Mouse (Mus musculus) heart, embryonic 14.5 days (tissue): ENCODE results near the gene Ucma. TPM values are rescaled to one million over a fixed set of nuclear protein-coding genes. Genes with fewer than 3 reads are reported as not detected.

Experiments used
- ATAC-seq: fragments of 200-750 bp; cut with Nextera tagmentation; 2 replicates; pipeline ENCODE4 v1.8.0; 2017; ENCODE audit warnings: low read depth, moderate TSS enrichment; ENCODE audit not compliant: insufficient number of reproducible peaks, insufficient read depth, low FRiP score
- H3K27ac ChIP-seq, 2 experiments: fragments of 200-500 bp in 1 of 2; fragments of 300-500 bp in 1 of 2; sonication (generic) in 1 of 2; replicated peaks in 1 of 2; 2 replicates each; pipeline ENCODE4 v1.5.1; 2012 to 2014; ENCODE audit warnings: low read depth in 2 of 2, low read length in 2 of 2, control low read depth in 1 of 2, mild to moderate bottlenecking in 1 of 2, mixed read lengths in 1 of 2; ENCODE audit not compliant: control insufficient read depth in 1 of 2, insufficient read depth in 1 of 2
- H3K27me3 ChIP-seq: fragments of 300-500 bp; sonication (generic); 2 replicates; pipeline ENCODE4 v1.6.1; 2014; ENCODE audit warnings: mild to moderate bottlenecking, low read length, control low read depth; ENCODE audit not compliant: control insufficient read depth, insufficient read depth
- H3K36me3 ChIP-seq: fragments of 300-500 bp; sonication (generic); 2 replicates; pipeline ENCODE4 v1.6.1; 2014; ENCODE audit warnings: mild to moderate bottlenecking, control low read depth, low read length, mixed read lengths; ENCODE audit not compliant: control insufficient read depth, insufficient read depth
- H3K4me1 ChIP-seq, 2 experiments: fragments of 200-500 bp in 1 of 2; fragments of 300-500 bp in 1 of 2; sonication (generic) in 1 of 2; 2 replicates each; pipeline ENCODE4 v1.6.1; 2012 to 2014; ENCODE audit warnings: low read length in 2 of 2, control low read depth in 1 of 2, mixed read lengths in 1 of 2; ENCODE audit not compliant: control insufficient read depth in 2 of 2, insufficient read depth in 2 of 2
- H3K4me2 ChIP-seq: fragments of 300-500 bp; sonication (generic); 2 replicates; pipeline ENCODE4 v1.6.1; 2014; ENCODE audit warnings: mild to moderate bottlenecking, low read length
- H3K4me3 ChIP-seq, 2 experiments: fragments of 200-500 bp in 1 of 2; fragments of 300-500 bp in 1 of 2; sonication (generic) in 1 of 2; 2 replicates each; pipeline ENCODE4 v1.5.1; 2012 to 2014; ENCODE audit warnings: low read length in 2 of 2, mild to moderate bottlenecking in 2 of 2, control low read depth in 1 of 2, low read depth in 1 of 2, moderate library complexity in 1 of 2; ENCODE audit not compliant: control insufficient read depth in 1 of 2, insufficient read depth in 1 of 2
- H3K9ac ChIP-seq: fragments of 300-500 bp; sonication (generic); 2 replicates; pipeline ENCODE4 v1.6.1; 2014; ENCODE audit warnings: mild to moderate bottlenecking, low read length
- H3K9me3 ChIP-seq: fragments of 300-500 bp; sonication (generic); 2 replicates; pipeline ENCODE4 v1.6.1; 2016; ENCODE audit warnings: low read length, control low read depth; ENCODE audit not compliant: control insufficient read depth
- WGBS: fragments of 180-500 bp; shearing (Covaris S2); extraction: QIAGEN DNeasy Blood & Tissue Kit; methylation state at CpG from one replicate; pipeline ENCODE4 v1.1.7; 2014; 5-methylcytosine and 5-hydroxymethylcytosine counted together
- polyA plus RNA-seq: library from polyadenylated mRNA; unstranded; fragments of >200 nt; fragmentation: Nextera tagmentation; extraction: Ambion mirVana; gene quantifications from 2 replicates; pipeline ENCODE4 v1.2.1, GENCODE M21; 2014

Ucma gene
- polyA plus RNA-seq, 1 experiment from 2014 or later = not detected

- Histone ChIP-seq H3K36me3 (no peaks in the 10 kb centered on the region), H3K4me2 (no peak overlapping the region), H3K27me3 (no peaks in the 10 kb centered on the region), H3K9me3 (no peaks in the 10 kb centered on the region), H3K27ac (no peak overlapping the region), H3K4me3 (no peak overlapping the region), H3K4me1 (no peaks in the 10 kb centered on the region), H3K9ac (no peak overlapping the region)
- ATAC-seq = no peak
- 90% methylated on average over 6 of the region's 6 CpGs for WGBS
Observed at GRCm38 (mm10) chr2:4954216-4954760, 21.6 kb upstream of the Ucma start.

DNA sequence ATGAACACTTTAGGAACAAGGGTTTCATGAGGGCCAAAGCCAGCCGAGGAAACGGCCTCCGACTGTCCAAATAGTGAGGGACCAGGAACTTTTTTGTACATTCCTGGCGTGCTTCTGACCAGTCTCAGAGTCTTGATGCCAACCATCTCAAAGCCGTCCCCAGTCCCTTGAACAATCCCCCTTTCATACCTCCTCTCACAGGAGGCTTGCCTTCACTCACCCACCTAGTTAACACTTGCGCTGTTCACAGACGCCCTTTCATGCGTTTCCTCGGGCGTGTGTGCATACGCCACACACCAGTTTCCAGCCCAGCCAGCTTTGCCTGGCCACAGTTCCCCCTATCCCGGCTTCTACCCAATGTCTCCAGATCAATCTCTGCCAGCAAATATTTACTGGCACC is 17.9 kb upstream of the Ucma start:
- Histone ChIP-seq H3K9me3 (no peaks in the 10 kb centered on the region), H3K9ac (no peak overlapping the region), H3K4me2 (no peak overlapping the region), H3K27me3 (no peaks in the 10 kb centered on the region), H3K4me1 (no peaks in the 10 kb centered on the region), H3K36me3 (no peaks in the 10 kb centered on the region), H3K4me3 (no peak overlapping the region), H3K27ac (no peak overlapping the region)
- no peak for ATAC-seq
- WGBS = 85% methylated on average over 12 of the region's 12 CpGs

DNA sequence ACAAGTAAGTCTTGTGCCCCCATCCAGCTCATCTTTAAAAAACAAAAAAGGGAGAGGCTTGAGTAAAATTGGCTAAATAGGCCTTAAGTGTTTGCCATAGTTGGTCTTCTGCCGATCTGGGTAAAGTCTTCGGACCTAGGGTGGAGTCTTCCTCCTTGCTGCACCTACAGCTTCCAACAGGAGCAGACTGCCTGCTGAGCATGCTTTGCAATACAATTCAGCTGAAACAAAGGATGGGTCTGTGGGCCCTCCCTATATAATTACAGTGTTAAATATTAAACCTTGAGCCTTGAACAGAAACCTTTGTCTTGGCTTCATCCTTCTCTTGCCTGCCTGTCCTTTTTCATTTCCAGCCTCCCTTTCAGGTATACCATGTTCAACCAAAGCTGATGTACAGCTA is 8.1 kb upstream of the Ucma start:
- ATAC-seq = no peak
- Histone ChIP-seq H3K36me3 (no peaks in the 10 kb centered on the region), H3K9ac (no peak overlapping the region), H3K4me3 (no peak overlapping the region), H3K27ac (no peak overlapping the region), H3K4me2 (no peak overlapping the region), H3K9me3 (no peaks in the 10 kb centered on the region), H3K27me3 (no peaks in the 10 kb centered on the region), H3K4me1 (no peaks in the 10 kb centered on the region)
- WGBS = 93% methylated on average over 2 of the region's 2 CpGs

DNA sequence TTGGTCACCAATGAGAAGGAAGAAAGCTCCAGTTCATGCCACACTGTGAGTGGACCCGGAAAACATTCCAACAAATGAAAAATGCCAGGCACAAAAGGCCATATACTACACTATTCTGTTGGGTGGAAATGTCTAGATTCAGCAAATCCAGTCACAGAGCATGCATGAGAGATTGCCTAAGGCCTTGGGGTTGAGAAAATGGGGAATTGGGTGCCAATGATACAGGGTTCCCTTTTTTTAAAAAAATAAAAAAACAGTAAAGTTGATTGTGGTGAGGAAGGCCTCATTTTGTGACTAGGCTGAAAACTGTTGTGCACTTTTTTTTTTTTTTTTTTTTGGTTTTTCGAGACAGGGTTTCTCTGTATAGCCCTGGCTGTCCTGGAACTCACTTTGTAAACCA is 6.8 kb upstream of the Ucma start:
- Histone ChIP-seq H3K36me3 (no peaks in the 10 kb centered on the region), H3K4me2 (no peak overlapping the region), H3K27me3 (no peaks in the 10 kb centered on the region), H3K4me3 (no peak overlapping the region), H3K4me1 (no peaks in the 10 kb centered on the region), H3K9ac (no peak overlapping the region), H3K27ac (no peak overlapping the region), H3K9me3 (no peaks in the 10 kb centered on the region)
- WGBS = 79% methylated on average over 1 of the region's 2 CpGs
- no peak for ATAC-seq

GRCm38 (mm10) chr2:4978091-4978490 is 2.2 kb downstream of the Ucma start:
- no peak for ATAC-seq
- no peaks in the 10 kb centered on the region for H3K36me3 ChIP-seq
- H3K9ac ChIP-seq = no peak overlapping the region
- 0 out of 4 replicates have a peak overlapping the region, but pooled peaks of 1 of the 2 experiments have one; percentile 17 for H3K27ac ChIP-seq
- no peak overlapping the region for H3K4me3 ChIP-seq
- H3K4me2 ChIP-seq = no peak overlapping the region
- WGBS = 23% methylated on average over 8 of the region's 8 CpGs
- no peaks in the 10 kb centered on the region for H3K4me1 ChIP-seq
- H3K9me3 ChIP-seq = no peaks in the 10 kb centered on the region
- H3K27me3 ChIP-seq = no peaks in the 10 kb centered on the region

DNA sequence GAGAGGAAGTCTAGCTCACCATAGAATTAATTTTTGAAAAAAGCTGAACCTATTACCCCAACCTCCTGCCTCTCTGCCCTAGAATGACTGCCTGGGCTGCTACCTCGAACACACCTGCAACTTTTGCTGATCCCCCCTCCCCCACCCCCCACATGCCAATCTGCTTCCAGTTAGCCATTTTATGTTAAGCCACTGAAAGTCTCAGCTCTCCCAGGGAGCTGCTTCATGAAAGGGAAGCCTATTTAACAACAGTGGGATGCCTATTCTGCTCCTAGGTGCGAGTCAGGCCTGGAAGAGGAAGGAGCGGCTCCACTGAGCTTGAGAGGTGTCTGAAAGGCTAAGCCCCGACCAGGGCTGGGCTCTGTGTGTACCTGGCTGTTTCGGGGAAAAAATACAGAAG is 8.1 kb downstream of the Ucma start:
- Histone ChIP-seq H3K9ac (no peak overlapping the region), H3K9me3 (no peaks in the 10 kb centered on the region), H3K4me2 (no peak overlapping the region), H3K4me3 (no peak overlapping the region), H3K4me1 (no peaks in the 10 kb centered on the region), H3K27ac (no peak overlapping the region), H3K27me3 (no peaks in the 10 kb centered on the region), H3K36me3 (no peaks in the 10 kb centered on the region)
- no peak for ATAC-seq
- 28% methylated on average over 5 of the region's 5 CpGs for WGBS

DNA sequence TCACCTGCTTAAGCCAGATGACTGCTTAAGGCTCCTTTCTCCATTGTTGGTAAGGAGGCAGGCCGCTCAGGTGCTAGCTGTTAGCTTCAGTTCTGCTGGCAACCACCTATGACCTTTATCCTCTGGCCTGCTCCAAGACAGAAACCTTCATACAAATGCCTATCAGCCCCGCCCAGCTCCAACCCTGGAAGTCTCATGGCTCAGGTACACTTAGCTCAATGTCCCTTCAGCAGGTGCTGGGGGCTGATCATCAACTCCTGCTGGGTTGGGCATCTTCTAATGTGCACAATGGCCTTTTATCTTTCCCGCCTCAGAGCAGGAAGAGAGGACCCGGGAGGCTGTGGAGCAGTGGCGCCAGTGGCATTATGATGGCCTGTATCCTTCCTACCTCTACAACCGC is 9.1 kb downstream of the Ucma start:
- no peak for ATAC-seq
- Histone ChIP-seq H3K4me3 (no peak overlapping the region), H3K36me3 (0 out of 2 replicates have a peak, but pooled peaks cover 5% of the 10 kb centered on the region), H3K4me2 (no peak overlapping the region), H3K4me1 (no peaks in the 10 kb centered on the region), H3K27ac (no peak overlapping the region), H3K9me3 (no peaks in the 10 kb centered on the region), H3K9ac (no peak overlapping the region), H3K27me3 (no peaks in the 10 kb centered on the region)
- WGBS = 65% methylated on average over 6 of the region's 6 CpGs

GRCm38 (mm10) chr2:4986798-4987197 is 10.9 kb downstream of the Ucma start:
- H3K27me3 ChIP-seq = no peaks in the 10 kb centered on the region
- no peak overlapping the region for H3K27ac ChIP-seq
- no peak for ATAC-seq
- no peak overlapping the region for H3K4me2 ChIP-seq
- H3K4me3 ChIP-seq = no peak overlapping the region
- H3K9ac ChIP-seq = no peak overlapping the region
- no peaks in the 10 kb centered on the region for H3K9me3 ChIP-seq
- no peaks in the 10 kb centered on the region for H3K4me1 ChIP-seq
- H3K36me3 ChIP-seq = peaks cover 22% of the 10 kb centered on the region
- WGBS = 86% methylated on average over 4 of the region's 4 CpGs
